Mouse (Mus musculus): ENCODE measurements around the gene Nsrp1.

DNA sequence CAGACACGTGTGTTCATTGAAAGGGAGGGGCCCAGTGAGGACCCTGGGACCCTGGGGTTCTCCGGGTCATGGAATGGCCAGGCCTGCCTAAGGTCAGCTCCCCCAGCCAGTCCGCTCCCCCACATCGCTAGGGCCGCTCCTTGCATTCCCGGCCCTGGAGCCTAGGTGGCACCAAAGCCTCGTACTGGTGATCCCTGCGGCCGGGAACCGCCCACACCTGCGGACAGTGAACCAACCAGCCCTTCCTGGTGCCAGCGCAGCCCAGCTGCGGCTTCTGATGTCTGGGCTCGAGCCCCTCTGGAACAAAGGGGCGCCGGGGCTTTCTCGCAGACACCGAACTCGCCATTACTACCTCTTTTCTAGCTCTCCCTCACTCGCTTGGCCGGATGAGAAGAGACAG lies 80.9 kb downstream of the Nsrp1 start:
- TF ChIP-seq CTCF (IDR thresholded peaks at IDR 0.05; ENCODE audit: borderline replicate concordance, insufficient read depth, low read length): peak; percentile 86
- no peak for TF ChIP-seq POLR2A (IDR thresholded peaks at IDR 0.05; ENCODE audit: low read depth, low read length)
